8 mouse cellular contexts compared by ENCODE assay signal in genomic region chr5:100673745-100674486, GRCm38 (mm10). TPM values are rescaled to one million over a fixed set of nuclear protein-coding genes. Genes with fewer than 3 reads are reported as not detected.
DNase-seq lines count a peak whose midpoint lies in the region; ATAC-seq lines count a peak whose summit lies in the region.

No protein-coding gene starts in this region.

- ATAC-seq in inflammation-experienced regulatory T-cells, adult 6 months: peak; percentile 82
- peak; percentile 69 for ATAC-seq in megakaryocyte-erythroid progenitor cell, adult 5-6 weeks (replicated peaks; ENCODE audit: low FRiP score, low TSS enrichment, poor library complexity, severe bottlenecking)

- intact Hi-C loops in left cerebral cortex, postnatal 14 days (cut with DNase I): loop anchor here (10.0 kb wide), 2 partner anchors 121 to 241 kb away; partner anchors contain the start of genes Helq and Mrps18c

- DNase-seq in adrenal gland, adult (ENCODE audit: inconsistent age in 2 of 2, low spot score in 1 of 2): peak; percentile 91 to 96
- DNase-seq in embryo, embryonic 10 days (ENCODE audit: low spot score): peak; percentile 96
- DNase-seq in gastrocnemius, postnatal 10 days: peak; percentile 94
- DNase-seq in left cerebral cortex, postnatal 14 days (ENCODE audit: low spot score in 2 of 2): peak; percentile 76 to 91
- peak; percentile 90 for DNase-seq in right cerebral cortex, postnatal 14 days
- peak; percentile 94 for DNase-seq in urinary bladder, postnatal 25 days (ENCODE audit: low spot score)

RNA-seq across cellular contexts. Expression of gene Coq2, which starts 1.0 kb away (rescaled TPM):
- 10 to 100 TPM; 41.1 to 45.0 TPM for total RNA-seq in gastrocnemius, postnatal 10 days (2021)
- polyA plus RNA-seq in inflammation-experienced regulatory T-cells, adult 6 months (2017; shearing (Covaris generic)): 10 to 100 TPM in 2 of 3 experiments, 1 to 10 TPM in 1; 6.8 to 11.9 (median 11.6) TPM
- 10 to 100 TPM; 63.3 to 64.4 TPM for total RNA-seq in left cerebral cortex, postnatal 14 days (2021)
- 50.6 and 67.3 TPM in 2 replicates for total RNA-seq in megakaryocyte-erythroid progenitor cell, adult 5-6 weeks (2014; fragmentation: Nextera tagmentation)
- total RNA-seq in megakaryocyte-erythroid progenitor cell, adult 5-6 weeks (2017): 40.1 and 56.6 TPM in 2 replicates

RNA-seq across cellular contexts. Expression of gene Hpse, which starts 45.6 kb away (rescaled TPM):
- total RNA-seq in gastrocnemius, postnatal 10 days (2021): 1 to 10 TPM; 1.2 to 1.5 TPM
- polyA plus RNA-seq in inflammation-experienced regulatory T-cells, adult 6 months (2017; shearing (Covaris generic)): 1 to 10 TPM in 1 of 3 experiments, under 1 TPM in 2; 0.69 to 1.3 (median 0.91) TPM
- 1 to 10 TPM; 2.7 to 2.8 TPM for total RNA-seq in left cerebral cortex, postnatal 14 days (2021)
- not detected in 2 replicates for total RNA-seq in megakaryocyte-erythroid progenitor cell, adult 5-6 weeks (2014; fragmentation: Nextera tagmentation)
- total RNA-seq in megakaryocyte-erythroid progenitor cell, adult 5-6 weeks (2017): 0.47 TPM in 1 of 2 replicates, not detected in the other

Comparison
In these comparisons a context has a peak if more than half of its experiments do, and no peak if none do; other contexts are left out.
1. Peak in every context shown above with its lines: DNase-seq and ATAC-seq.